Mouse (Mus musculus) cerebellum, postnatal 10 days (tissue): ENCODE measurements around the gene Fam155a.

Experiments used
- DNase-seq, 2 experiments: peaks; one replicate each; pipeline ENCODE4 v3.0.0; 2021; ENCODE audit warnings: mixed read lengths in 2 of 2

Fam155a gene

DNA sequence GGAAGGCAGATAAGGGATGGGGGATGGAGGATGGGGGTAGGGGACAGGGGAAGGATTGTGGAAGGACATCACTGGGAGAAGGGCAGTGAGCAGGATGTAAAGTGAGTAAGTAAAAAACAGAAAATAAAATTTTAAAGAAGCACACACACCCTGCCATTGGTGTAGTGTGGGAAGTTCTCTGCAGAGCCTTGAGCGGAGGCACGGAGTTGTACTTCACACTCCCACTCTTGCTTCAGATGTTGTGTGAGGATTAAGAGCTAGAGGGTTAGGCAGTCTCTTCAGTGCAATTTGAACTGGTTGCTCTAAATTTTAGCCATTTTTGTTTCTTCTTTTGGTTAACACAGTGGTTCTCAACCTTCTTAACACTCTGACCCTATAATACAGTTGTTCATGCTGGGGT lies 114.1 kb downstream of the Fam155a start:
- no peak for DNase-seq

DNA sequence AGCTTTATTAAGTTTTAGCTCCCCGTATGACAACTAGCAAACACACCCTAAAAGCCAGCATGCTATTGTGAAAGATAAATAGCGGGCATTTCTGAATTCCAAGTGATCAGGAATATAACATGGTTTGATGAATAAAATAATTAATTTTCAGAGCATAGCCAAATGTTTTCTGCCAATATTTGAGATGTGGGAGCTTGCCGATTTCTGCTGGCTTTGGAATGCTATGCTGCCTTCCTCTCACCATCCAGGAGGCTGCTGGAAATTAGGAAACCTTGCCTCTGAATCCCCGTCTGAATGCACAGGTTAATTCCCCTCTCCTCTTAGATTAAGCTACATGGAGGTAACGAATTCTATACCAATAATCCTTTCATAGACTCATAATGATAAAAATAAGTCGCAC lies 116.1 kb downstream of the Fam155a start:
- DNase-seq: peak; percentile 67 to 69

DNA sequence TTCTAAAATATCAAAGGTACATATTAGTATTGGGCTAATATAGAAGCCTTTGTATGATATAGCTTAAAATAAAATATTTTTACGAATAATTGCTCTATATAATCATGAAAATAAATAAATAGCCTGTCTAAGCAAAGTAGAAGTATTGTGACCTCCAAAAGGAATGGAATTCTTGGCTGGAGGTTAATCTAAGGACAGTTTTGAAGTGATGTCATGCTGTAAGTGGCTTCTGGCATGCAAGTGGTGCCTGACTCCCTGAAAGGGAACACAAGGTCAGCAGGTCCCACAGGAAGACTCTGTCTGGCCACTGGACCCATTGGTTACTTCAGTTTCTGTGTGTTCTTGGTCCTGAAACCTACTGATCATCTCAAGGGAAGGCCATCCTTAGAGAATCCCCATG lies 117.3 kb downstream of the Fam155a start:
- no peak for DNase-seq

DNA sequence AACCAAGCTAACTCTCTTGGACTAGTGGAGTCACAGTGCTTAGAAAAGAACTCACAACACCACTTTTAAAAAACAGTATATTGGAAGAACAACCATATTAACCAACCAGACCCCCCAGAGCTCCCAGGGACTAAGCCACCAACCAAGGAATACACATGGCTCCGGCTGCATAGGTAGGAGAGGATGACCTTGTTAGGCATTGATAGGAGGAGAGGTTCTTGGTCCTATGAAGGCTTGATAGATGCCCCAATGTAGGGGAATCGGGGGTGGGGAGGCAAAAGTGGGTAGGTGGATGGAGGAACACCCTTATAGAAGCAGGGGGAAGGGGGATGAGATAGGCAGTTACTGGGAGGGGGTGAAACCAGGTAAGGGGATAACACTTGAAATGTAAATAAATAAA lies 132.8 kb downstream of the Fam155a start:
- DNase-seq: no peak

DNA sequence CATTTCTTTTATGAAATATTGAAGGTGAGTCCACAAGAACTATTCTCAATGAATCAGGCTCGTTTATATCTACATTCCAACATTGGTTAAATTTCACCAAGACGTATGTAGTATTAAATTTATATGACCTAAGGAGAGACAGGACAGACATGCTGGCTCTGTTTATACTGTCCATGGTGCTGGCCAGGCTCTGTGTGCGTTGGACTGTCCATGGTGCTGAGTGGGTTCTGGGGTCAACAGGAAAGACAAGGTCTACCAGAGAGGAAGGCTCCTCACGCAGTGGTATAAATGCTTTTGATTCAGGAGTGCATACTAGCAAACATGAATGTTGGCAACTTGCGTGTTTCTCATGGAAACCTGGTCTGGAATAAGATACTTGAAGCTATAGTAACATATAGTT lies 135.7 kb downstream of the Fam155a start:
- no peak for DNase-seq

DNA sequence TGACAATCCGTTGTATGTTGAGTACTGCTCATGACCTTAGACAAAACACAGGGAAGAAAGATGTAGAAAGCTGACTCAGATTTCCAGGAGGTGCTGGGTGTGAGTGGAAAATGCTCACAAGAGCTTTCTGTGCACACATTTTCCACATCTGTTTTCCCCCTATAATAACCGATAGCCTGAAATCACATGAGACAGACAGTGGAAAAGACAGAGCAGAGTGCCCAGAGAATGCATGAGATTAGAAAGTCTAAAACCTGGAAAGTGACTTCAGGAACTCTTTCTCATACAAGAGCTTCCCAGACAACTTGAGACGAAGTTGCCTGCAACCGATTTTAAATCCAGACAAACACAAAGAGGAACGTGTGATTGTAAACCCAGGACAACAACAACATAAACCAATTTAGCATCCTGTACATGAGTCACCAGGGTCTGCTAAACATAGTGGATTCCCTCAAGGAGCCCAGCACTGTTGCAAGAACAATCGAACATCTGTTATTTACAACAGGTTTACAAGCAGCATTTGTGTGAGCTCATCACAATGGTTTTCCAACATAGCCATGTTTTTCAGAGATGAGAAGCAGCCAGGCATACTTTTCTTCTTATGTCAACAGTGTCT lies 163.8 kb downstream of the Fam155a start:
- DNase-seq: no peak

DNA sequence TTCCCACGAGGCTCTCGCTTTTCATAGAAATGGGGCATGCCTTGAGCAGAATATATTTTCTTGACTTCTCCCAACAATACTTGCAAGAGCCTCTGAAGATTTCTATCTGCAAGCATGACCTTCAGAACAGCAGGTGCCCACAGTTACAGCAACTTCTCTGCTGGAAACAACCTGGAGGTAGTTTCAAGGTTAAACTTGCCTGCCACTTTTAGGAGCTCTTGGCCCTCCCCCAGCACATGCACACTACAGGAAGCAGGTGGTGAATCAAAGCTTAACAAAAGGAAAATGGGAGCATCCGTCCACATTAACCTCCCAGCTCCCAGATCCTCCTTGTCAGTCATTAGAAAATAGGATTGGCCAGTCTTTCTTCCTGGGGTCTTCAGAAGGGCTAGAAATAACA lies 175.0 kb downstream of the Fam155a start:
- no peak for DNase-seq

DNA sequence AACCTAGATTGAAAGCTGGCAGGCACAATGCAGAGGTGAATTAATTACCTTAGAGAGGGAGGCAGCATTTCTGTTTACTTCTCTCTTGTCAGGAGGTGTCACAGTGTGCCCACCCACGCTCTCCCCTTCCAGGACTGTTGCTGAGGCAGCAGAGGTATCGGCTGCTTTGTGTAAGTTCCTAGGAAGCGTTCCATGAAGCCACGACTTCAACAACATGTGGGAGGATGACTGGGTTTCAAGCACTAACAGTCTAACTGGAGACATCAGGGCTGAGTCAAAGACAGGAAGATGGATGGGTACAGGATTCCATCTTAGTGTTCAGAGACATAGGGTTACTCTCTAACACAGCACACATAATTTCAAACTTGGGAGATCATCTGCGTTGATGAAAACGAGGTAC lies 189.1 kb downstream of the Fam155a start:
- no peak for DNase-seq

DNA sequence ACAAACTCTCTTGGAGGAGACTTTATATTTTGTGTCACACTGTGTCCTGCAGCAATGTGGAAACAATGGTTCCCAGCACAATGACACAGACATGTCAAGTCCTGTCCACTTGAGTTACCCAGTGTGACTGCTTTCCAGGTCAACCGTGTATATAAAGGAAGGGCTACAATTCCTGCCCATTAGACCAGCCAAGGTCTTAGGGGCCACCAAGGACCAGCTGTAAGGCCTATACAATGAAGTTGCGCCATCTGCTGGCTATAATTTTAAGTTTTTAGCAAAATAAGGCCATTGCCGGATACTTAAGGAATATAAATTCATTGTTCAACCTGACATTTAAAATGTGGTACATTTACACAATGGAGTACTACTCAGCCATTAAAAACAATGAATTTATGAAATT lies 190.8 kb downstream of the Fam155a start:
- peak; percentile 54 to 74 for DNase-seq

DNA sequence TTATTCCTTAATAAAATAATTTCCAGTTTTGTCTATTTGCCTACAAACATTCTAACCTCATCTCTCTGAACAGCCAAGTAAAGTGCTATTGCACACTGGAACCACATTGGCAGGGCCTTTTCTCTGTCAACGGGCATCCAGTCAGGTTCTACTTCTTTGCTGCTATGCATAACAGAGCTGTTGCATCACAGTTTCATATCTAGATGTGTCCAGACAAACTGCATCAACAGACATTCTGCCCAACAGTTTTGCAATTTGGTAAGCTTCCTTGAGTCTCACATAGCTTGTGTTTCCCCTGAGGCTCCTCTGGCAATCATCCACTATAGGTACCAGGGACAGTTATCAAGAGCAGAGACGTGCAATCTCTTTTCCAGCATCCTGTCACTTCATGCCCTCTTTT lies 199.0 kb downstream of the Fam155a start:
- peak in 1 of 2 experiments; percentile 27 for DNase-seq

DNA sequence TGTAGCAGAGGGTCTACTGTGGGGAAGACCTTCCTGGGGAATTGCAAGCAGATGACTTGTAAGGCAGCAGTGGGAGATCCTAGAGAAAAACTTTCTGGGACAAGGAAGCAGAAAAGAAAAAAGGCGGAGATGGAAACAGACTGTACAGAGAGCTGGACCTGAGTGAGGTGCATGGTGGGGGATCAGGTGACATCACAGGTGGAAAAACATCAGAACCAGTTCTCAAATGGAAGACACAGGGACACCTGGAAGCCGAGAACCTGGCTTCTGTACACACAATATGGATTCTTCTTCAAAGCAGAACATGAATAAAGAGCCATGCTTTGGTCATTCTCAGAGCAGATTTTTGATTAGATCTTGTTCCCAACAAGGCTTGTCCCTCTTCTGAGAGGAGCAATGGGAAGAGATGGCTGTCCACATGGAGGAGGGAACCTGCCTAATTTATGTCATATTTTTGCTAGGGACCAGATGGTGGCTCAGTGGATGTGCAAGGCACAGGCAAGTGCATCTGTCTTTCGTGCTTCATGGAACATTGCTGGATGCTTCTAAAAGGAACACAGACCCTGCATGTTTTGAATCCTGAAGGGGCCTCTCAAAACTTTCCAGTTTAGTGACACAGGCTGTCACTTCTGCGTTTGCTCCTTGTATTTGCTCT lies 201.3 kb downstream of the Fam155a start:
- peak; percentile 67 to 68 for DNase-seq

DNA sequence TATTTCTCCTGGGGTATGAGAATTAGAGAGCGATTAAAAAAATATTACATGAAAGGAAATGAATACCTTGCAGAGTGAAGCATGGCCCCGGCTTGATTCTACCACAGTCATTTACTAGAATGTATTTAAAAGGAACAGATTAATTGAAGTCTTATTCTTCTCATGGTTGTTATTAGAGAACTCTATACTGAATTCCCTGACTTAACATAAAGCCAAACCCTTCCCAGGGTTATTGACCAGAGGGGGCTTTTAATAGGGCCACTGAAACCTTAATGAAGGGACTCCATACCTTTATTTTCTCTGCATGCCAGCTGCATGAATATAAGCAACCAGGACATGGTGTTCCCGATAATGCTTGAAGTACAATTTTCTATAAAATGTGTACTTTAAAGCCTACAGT lies 221.8 kb downstream of the Fam155a start:
- DNase-seq: no peak

DNA sequence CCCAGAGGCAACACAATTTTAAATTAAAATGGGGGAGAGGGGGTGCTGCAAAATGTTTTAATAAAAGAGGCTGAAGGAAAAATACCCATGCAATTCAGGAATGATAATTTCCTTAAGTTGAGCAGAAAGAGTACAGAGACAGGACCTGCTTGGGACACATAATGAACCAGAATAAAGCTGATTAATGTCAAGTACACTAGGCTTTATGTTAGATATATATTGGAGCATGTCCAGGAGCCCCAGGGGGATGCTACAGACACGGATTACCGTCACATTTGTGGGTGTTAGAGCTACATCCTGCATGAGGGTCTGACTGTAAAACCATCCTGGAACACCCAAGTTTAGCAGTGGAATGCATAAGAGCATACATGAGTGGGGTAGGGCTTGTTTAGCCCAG lies 223.4 kb downstream of the Fam155a start:
- DNase-seq: no peak

DNA sequence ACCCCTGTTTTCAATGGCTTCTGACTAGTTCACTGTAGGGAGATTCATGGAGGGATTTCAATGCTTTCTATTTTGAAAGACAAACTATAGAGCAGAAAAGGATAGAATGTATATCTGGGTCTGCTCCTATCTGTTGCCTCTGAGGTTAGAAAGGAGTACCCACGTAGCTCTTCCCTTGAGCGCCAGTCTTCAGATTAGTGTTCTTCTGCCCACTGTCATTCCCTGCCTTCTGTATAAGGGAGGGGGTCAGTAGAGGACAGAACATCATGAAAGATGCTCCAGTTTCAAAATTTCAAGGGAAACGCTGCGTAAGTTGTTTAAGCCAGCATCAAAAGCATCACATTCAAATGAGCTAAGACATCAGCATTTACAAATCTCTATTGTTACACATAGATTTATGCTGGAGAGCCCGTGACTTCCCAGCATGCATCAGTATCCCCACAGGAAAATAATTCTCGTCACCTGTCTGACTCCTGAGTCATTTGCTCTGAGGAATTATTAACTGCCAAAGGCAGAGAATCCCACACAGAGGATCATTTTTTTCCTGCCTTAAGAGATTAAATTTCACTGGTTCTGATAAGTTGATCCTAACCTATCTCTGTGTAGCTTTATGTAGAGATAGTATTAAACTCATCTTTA lies 223.9 kb downstream of the Fam155a start:
- DNase-seq: no peak

DNA sequence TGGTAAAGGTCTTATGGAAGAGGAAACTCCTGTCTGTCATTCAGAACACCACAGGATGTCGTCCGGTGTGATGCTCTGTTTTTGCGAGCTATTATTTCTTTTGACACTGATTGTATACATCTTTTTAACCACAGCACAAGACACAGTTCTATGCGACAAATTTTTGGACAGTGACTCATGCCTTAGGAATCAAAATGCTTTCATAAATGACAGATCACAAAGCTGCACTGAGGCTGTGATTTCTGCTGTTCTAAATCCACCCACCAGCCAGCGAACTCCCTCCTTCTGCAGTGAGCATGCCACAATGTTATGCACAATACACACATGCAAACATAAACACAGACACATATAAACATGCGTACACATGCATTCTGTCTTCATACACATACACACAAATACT lies 224.5 kb downstream of the Fam155a start:
- DNase-seq: no peak

DNA sequence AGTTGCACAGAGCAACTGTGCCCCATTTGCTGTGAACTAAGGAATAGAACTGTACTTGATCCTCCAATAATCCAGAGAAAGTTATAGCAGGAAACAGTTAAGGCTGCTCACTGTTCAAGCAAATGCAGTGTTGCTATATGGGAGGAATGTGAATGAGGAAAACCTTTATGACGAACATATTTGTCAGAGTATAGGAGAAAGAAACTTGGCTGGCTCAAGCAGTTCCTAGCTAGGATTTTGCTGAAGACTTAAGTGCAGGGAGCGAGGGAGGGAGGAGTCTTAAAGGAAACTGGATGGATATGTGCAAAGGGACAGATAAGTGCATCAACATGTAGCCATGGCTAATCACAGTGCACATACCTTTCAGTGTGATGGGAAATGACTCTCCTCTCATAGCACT lies 225.3 kb downstream of the Fam155a start:
- no peak for DNase-seq

DNA sequence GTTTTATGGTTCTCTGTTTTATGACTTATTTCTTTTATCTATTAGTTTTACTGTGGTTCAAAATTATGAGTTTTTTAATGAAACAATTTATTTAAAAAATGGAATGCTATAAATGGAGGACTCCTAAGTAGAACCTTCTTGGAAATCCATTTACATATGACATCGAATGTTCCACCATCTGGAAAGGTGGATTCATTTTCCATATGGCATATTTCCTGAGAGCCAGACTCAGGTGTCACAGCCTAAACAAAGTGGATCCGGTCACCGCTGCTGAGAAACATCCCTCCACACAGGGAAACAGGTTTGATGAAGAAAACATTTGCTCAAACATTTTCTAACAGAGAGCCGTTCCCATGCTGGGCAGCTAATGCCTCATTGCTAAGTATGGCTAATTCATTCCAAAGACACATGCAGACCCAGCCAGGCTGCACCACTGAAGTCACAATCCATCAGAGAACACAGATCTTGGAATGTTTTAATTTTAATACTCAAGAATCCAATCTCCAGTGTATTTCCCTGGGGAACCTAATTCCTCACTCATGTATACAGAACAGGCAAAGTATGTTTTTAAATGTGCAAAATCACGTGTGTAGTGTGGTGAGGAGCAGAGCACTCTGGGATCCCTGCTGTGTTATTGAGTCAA lies 235.1 kb downstream of the Fam155a start:
- DNase-seq: no peak

DNA sequence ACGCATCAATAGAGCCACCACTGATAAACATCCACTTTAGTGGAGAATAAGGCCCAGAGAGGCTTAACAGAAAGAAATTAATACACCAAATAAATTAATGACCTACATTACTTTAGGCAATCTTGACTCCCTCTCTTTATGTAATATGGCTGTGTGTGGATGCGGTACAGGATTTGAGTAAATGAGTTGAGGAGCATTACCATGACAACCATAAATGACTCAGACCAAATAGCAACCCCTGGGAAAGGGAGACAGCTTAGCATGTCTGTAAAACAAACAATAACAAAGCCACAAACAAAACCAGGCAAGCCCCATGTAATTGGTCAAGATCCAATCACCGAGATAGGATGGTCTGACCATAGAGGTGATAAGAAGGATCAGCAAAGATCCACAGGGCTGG lies 244.4 kb downstream of the Fam155a start:
- DNase-seq: no peak

DNA sequence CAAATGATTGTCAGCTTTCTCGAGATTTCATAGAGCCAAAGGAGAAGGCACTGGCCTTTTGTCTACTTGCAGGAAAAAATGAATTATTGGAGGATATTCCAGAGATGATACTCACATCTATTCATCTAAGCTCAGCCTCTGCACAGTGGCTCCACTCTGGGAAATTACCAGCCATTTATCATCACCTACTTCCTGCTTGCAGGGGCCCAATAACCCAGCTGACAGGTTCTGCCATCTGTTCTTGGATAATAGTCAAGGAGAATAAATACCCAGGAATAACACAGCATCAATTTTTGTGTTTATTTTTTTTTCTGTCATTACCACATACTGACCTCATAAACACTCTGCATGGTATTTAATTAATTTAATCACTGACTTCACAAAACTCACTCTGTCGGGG lies 249.4 kb downstream of the Fam155a start:
- no peak for DNase-seq

DNA sequence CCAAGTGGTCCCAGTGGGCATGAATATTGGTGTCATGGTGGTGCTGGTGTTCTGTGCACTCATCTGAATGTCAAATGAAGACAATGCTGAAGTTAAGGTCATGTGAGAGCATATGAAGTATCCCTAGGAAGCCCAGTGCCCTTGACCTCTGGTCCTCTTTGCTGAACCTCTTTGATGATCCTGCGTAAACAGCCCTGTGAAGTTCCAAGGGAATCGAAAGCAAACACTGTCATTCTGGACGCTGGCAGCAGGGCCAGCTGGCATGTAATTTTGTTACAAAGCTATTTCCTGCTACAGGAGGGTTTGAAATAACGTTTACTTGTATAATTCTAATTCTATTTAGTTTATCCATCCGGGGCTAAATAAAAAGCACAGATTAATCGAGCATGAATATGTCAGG lies 270.2 kb downstream of the Fam155a start:
- peak in 1 of 2 experiments; percentile 21 for DNase-seq

DNA sequence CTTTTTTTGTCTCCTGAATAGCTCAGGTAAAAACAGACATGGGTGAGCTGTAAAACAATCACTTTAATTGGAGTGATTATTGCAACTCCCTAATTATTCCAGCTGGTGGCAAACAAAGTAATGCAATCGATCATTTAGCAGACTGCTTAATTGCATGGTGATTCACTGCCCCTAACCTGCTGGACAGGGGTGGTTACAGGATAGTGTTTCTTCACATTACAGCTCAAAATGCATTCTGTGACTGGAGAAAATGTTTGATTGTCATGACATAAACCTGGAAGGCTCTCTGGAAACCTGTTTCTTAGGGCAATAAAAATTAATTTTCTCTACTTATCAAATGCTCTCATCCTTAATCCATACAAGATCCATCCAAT lies 276.7 kb downstream of the Fam155a start:
- no peak for DNase-seq

DNA sequence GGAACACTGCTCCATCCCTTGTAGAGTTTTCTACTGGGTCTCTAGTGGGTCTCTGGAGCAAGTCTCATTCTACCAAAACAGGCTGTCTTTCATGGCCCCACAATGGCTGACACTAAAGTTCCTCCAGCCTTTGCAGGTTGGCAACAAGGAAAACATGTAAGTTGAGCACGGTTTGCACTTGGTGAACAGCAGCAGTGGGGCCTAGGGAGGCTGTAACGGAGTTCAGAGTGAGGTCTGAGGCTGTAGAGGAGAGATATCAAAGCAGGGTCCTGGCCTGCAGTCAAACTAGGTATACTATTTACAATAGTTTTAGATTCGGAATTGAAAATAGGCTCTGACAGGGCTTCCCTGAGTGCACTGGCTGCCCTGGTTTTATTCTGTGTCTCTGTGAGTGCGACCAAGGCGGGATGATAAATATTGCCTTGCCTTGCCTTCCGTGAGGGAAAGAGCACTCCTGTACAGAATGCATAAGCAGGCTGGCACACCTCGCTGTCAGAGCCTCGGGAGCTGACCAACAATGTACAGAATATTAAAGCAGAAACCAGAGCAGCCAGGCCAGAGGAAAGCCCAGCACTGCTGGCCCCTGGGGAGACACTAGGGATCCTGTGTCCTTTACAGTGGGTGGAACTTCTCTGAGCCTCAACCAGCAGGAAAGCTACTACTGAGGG lies 277.3 kb downstream of the Fam155a start:
- DNase-seq: no peak

DNA sequence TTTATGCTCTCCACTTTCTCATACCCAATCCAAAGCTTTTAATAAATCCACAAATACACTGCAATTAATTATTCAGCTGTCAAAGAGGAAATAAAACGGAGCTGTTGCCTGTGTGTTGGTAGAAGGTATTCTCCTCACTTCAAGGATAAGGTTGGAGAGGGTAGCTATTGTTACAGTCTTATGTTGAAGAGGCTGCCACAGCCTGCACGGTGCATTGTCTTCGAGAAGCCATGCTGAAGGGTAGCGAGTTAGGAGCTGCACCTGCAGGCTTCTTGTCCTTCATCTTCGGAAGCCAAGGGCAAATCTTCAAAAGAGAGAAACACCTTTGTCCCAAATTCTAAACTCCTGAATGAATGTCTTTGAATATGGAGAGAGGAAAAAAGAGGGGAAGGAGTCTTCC lies 288.4 kb downstream of the Fam155a start:
- DNase-seq: no peak

DNA sequence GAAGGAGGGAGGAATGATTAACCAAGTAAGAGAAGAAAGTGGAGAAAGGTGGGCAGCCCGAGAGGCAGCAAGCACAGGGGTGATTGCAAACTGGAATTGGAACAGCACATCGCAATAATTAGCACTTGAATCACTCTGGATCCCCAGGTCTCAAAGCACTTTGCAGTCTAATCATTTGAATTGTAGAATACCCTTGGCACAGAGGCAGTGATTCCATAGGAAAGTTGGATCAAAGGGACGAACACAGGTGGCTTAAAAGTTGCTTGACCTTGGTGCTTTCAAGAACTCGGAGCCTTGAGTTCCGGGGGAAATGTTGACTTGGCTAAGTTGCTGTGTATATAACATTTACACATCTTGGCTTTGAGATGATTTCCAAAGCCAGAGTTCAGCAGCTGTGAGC lies 299.7 kb downstream of the Fam155a start:
- DNase-seq: no peak
